Mouse (Mus musculus): ENCODE data around the gene Drap1. TPM values are rescaled to one million over a fixed set of nuclear protein-coding genes. Genes with fewer than 3 reads are reported as not detected.
A peak's percentile ranks its signal among the peaks of the same experiment; 100 is the strongest.

Gene Drap1
- polyA plus RNA-seq (2016; fragmentation: Nextera tagmentation; extraction: Ambion mirVana) = 190 and 194 TPM in 2 replicates

DNA sequence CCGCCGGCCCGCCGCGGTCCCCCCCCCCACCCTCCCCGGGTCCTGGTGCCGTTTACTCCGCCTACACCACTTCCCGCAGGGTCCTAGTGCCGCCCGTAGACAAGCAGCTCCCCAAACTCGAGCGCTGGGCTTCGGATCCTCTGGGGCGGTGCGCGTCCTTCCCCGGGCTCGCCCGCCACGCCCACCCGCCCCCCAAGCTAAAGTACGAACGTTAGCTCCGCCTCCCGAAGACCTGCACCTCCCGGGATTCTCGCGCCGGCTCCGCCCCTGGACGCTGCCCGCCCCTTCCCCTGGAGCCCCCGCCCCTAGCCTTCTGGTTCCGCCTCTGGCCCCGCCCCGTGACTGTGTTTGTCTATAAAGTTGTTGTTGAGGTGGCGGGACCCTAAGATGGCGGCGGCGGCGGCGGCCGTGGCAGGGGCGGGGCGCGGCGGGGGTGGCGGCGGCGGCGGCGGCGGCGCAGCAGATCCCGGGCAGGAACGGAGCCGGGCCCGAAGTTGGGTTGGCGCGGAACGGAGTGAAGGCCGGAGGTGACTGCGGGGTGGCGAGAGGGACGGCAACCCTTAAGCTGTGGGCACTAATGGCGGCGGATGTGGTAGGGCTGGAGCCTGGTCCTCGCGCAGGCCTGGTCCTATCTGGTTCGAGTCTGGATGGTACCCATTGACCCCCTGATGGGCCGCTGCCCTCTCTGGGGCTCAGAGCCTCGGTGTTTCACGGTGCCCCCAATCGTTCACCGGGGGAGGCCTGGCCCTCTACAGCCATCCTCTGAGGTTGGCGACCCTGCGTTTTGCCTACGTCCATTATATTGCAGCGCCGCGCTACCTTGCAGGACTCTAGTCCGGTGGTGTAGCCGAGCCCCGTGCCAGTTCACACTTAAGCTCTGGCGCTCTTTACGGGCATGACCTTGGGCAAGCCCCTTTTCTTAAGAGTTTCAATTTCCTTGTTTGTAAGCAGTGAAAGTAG lies at the start of gene Drap1, which contains the start of gene AI837181:
TSS of gene Drap1 (minus strand) at position 198 of the 960 bp plus-strand sequence.
TSS of gene AI837181 (plus strand) at position 363 of the 960 bp plus-strand sequence.
- under 1% methylated on average over 77 of the region's 87 CpGs for WGBS
- Histone ChIP-seq H3K4me1 (replicated peaks) (peaks cover 29% of the 10 kb centered on the region), H3K36me3 (peaks cover 50% of the 10 kb centered on the region), H3K9me3 (replicated peaks) (no peaks in the 10 kb centered on the region), H3K27ac (ENCODE audit: poor library complexity, severe bottlenecking) (peak within 1 kb of the TSS; percentile 91), H3K9ac (peak within 1 kb of the TSS; percentile 91), H3K27me3 (replicated peaks) (no peaks in the 10 kb centered on the region), H3K4me2 (peak within 1 kb of the TSS; percentile 94), H3K4me3 (peak within 1 kb of the TSS; percentile 89)
- ATAC-seq (ENCODE audit: insufficient number of reproducible peaks, low FRiP score) = peak; percentile 91

DNA sequence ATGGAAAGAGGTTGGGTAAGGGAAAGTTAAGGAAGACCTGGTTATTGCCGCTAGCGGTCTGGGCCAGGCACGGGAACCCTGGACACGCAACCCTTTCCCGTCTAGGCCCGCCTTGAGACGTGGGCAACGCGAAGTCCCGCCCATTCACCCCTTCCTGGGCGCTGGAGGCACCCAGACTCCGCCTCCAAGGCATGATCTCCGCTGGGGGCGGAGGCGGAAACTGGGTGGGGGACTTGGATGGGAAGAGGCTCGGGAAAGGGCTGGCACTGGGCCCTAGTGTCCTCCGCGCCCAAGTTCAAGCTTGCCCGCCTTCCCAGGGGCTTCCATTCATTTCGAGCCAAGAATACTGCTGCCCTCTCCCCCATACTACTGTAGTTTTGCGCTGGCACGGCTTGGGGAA lies 48.9 kb upstream of the Drap1 start, which contains the start of gene Efemp2:
TSS of gene Efemp2 (plus strand) at position 235 of the 400 bp plus-strand sequence.
- WGBS = 2% methylated on average over 22 of the region's 22 CpGs
- H3K4me2 ChIP-seq = peak within 1 kb of the TSS; percentile 82

GRCm38 (mm10) chr19:5472857-5473256 lies 48.1 kb upstream of the Drap1 start:
- no peaks in the 10 kb centered on the region for H3K9me3 ChIP-seq (replicated peaks)
- WGBS = 72% methylated on average over 3 of the region's 3 CpGs
- no peak overlapping the region for H3K9ac ChIP-seq
- no peak overlapping the region for H3K4me2 ChIP-seq
- H3K4me3 ChIP-seq = no peak overlapping the region
- H3K4me1 ChIP-seq (replicated peaks) = peaks cover 35% of the 10 kb centered on the region
- no peak for ATAC-seq (ENCODE audit: insufficient number of reproducible peaks, low FRiP score)
- no peaks in the 10 kb centered on the region for H3K27me3 ChIP-seq (replicated peaks)
- peaks cover 14% of the 10 kb centered on the region for H3K36me3 ChIP-seq
- H3K27ac ChIP-seq (ENCODE audit: poor library complexity, severe bottlenecking) = no peak overlapping the region

More for the DNA sequence above, 48.9 kb upstream of the Drap1 start, which contains the start of gene Efemp2:
- Histone ChIP-seq H3K4me1 (replicated peaks) (peaks cover 32% of the 10 kb centered on the region), H3K27me3 (replicated peaks) (no peaks in the 10 kb centered on the region), H3K9ac (peak within 1 kb of the TSS; percentile 89), H3K9me3 (replicated peaks) (no peaks in the 10 kb centered on the region), H3K27ac (ENCODE audit: poor library complexity, severe bottlenecking) (peak within 1 kb of the TSS; percentile 86), H3K4me3 (peak within 1 kb of the TSS; percentile 74), H3K36me3 (peaks cover 18% of the 10 kb centered on the region)
- ATAC-seq (ENCODE audit: insufficient number of reproducible peaks, low FRiP score) = peak; percentile 79

GRCm38 (mm10) chr19:5471846-5472245 lies 47.1 kb upstream of the Drap1 start:
- no peak for ATAC-seq (ENCODE audit: insufficient number of reproducible peaks, low FRiP score)
- H3K4me3 ChIP-seq = no peak overlapping the region
- no peaks in the 10 kb centered on the region for H3K27me3 ChIP-seq (replicated peaks)
- H3K4me2 ChIP-seq = no peak overlapping the region
- H3K9ac ChIP-seq = no peak overlapping the region
- H3K9me3 ChIP-seq (replicated peaks) = no peaks in the 10 kb centered on the region
- no peak overlapping the region for H3K27ac ChIP-seq (ENCODE audit: poor library complexity, severe bottlenecking)
- peaks cover 18% of the 10 kb centered on the region for H3K36me3 ChIP-seq
- WGBS = 60% methylated on average over 5 of the region's 5 CpGs
- H3K4me1 ChIP-seq (replicated peaks) = peaks cover 34% of the 10 kb centered on the region

GRCm38 (mm10) chr19:5468374-5468773 lies 43.6 kb upstream of the Drap1 start, which contains the start of gene Ctsw:
Gene Ctsw (minus strand): TSS chr19:5468507.
- no peak within 1 kb of the TSS for H3K27ac ChIP-seq (ENCODE audit: poor library complexity, severe bottlenecking)
- H3K4me3 ChIP-seq = no peak within 1 kb of the TSS
- no peak for ATAC-seq (ENCODE audit: insufficient number of reproducible peaks, low FRiP score)
- H3K9me3 ChIP-seq (replicated peaks) = no peaks in the 10 kb centered on the region
- H3K27me3 ChIP-seq (replicated peaks) = no peaks in the 10 kb centered on the region
- no peak within 1 kb of the TSS for H3K9ac ChIP-seq
- WGBS = 58% methylated on average over 5 of the region's 5 CpGs
- H3K36me3 ChIP-seq = peaks cover 44% of the 10 kb centered on the region
- H3K4me1 ChIP-seq (replicated peaks) = peaks cover 23% of the 10 kb centered on the region
- no peak within 1 kb of the TSS for H3K4me2 ChIP-seq

DNA sequence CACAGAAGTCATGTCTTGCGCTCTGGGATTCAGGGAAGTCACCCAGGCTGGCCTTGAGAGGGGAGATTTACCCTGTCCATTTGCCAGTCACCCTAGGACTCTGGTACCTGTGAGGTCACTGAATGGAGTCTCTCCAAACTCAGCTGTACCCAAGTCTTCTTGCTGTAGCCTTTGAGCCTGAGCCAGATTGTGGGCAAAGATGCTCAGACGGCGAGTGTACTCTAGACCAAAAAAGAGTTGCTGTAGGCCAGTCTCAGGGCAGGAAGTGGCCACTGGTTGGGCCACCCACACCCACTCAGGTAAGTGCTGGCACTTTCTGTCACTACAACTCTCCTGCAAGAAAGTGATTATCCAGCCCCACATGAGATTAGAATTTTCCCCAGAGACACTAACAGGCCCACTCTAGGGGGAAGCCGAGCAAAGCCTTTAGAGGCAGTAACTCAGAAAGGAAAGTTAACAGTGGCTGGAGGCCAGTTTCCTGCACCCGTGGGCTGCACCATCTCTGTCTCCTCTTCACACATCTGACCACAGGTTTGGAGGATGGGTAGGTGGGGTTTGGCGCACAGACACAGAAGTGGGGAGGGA lies 42.2 kb upstream of the Drap1 start:
- Histone ChIP-seq H3K27ac (ENCODE audit: poor library complexity, severe bottlenecking) (no peak overlapping the region), H3K9ac (no peak overlapping the region), H3K27me3 (replicated peaks) (no peaks in the 10 kb centered on the region), H3K4me2 (no peak overlapping the region), H3K36me3 (peaks cover 55% of the 10 kb centered on the region), H3K9me3 (replicated peaks) (no peaks in the 10 kb centered on the region), H3K4me1 (replicated peaks) (peaks cover 23% of the 10 kb centered on the region), H3K4me3 (no peak overlapping the region)
- 87% methylated on average over 6 of the region's 6 CpGs for WGBS
- no peak for ATAC-seq (ENCODE audit: insufficient number of reproducible peaks, low FRiP score)

DNA sequence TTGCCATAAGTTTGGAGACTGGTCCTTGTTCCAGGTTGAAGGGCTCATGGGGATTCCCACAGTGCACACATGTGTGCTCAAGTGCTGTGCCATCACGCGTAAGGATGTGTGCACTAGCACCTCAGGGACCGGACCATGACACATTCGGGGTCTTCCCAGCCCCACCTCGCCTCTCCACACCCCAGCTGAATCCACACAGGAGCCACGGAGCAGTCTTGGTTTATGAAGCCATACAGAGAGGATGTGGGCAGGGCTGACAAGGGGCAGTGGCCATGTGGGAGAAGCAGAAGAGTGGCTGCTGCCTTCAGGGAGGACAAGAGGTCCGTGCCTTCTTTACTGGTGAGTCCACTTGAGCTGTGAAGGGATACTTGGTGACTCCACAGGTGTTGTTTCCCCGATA lies 40.3 kb upstream of the Drap1 start:
- Histone ChIP-seq H3K9ac (no peak overlapping the region), H3K9me3 (replicated peaks) (no peaks in the 10 kb centered on the region), H3K4me3 (no peak overlapping the region), H3K4me2 (no peak overlapping the region), H3K27ac (ENCODE audit: poor library complexity, severe bottlenecking) (no peak overlapping the region), H3K27me3 (replicated peaks) (no peaks in the 10 kb centered on the region), H3K4me1 (replicated peaks) (peaks cover 33% of the 10 kb centered on the region), H3K36me3 (peaks cover 57% of the 10 kb centered on the region)
- WGBS = 96% methylated on average over 8 of the region's 8 CpGs
- ATAC-seq (ENCODE audit: insufficient number of reproducible peaks, low FRiP score) = no peak

- Histone ChIP-seq H3K9me3 (replicated peaks) (no peaks in the 10 kb centered on the region), H3K27me3 (replicated peaks) (no peaks in the 10 kb centered on the region), H3K36me3 (peaks cover 57% of the 10 kb centered on the region), H3K4me2 (peak overlapping the region; percentile 52), H3K27ac (ENCODE audit: poor library complexity, severe bottlenecking) (peak overlapping the region; percentile 80), H3K4me3 (peak overlapping the region; percentile 28), H3K9ac (peak overlapping the region; percentile 53), H3K4me1 (replicated peaks) (peaks cover 27% of the 10 kb centered on the region)
- ATAC-seq (ENCODE audit: insufficient number of reproducible peaks, low FRiP score) = no peak
- WGBS = 41% methylated on average over 15 of the region's 15 CpGs
Observed at GRCm38 (mm10) chr19:5463791-5464562, 39.2 kb upstream of the Drap1 start.

- Histone ChIP-seq H3K27ac (ENCODE audit: poor library complexity, severe bottlenecking) (no peak overlapping the region), H3K9ac (no peak overlapping the region), H3K9me3 (replicated peaks) (no peaks in the 10 kb centered on the region), H3K4me1 (replicated peaks) (peaks cover 26% of the 10 kb centered on the region), H3K27me3 (replicated peaks) (no peaks in the 10 kb centered on the region), H3K36me3 (peaks cover 57% of the 10 kb centered on the region), H3K4me3 (no peak overlapping the region), H3K4me2 (no peak overlapping the region)
- WGBS = 88% methylated on average over 9 of the region's 9 CpGs
- ATAC-seq (ENCODE audit: insufficient number of reproducible peaks, low FRiP score) = no peak
Observed at GRCm38 (mm10) chr19:5463212-5463611, 38.4 kb upstream of the Drap1 start.

GRCm38 (mm10) chr19:5461411-5461810 lies 36.6 kb upstream of the Drap1 start:
- peaks cover 35% of the 10 kb centered on the region for H3K4me1 ChIP-seq (replicated peaks)
- H3K36me3 ChIP-seq = peaks cover 39% of the 10 kb centered on the region
- no peaks in the 10 kb centered on the region for H3K9me3 ChIP-seq (replicated peaks)
- ATAC-seq (ENCODE audit: insufficient number of reproducible peaks, low FRiP score) = no peak
- H3K27me3 ChIP-seq (replicated peaks) = no peaks in the 10 kb centered on the region
- H3K4me3 ChIP-seq = peak overlapping the region; percentile 67
- H3K9ac ChIP-seq = peak overlapping the region; percentile 81; the same call in 1 of the 2 replicates
- peak overlapping the region; percentile 84 for H3K4me2 ChIP-seq
- no peak overlapping the region for H3K27ac ChIP-seq (ENCODE audit: poor library complexity, severe bottlenecking)
- WGBS = 85% methylated on average over 6 of the region's 6 CpGs

Data from heart, embryonic 12.5 days (tissue).